Comparison of ENCODE assay signal across 21 mouse cellular contexts in the genomic region with DNA sequence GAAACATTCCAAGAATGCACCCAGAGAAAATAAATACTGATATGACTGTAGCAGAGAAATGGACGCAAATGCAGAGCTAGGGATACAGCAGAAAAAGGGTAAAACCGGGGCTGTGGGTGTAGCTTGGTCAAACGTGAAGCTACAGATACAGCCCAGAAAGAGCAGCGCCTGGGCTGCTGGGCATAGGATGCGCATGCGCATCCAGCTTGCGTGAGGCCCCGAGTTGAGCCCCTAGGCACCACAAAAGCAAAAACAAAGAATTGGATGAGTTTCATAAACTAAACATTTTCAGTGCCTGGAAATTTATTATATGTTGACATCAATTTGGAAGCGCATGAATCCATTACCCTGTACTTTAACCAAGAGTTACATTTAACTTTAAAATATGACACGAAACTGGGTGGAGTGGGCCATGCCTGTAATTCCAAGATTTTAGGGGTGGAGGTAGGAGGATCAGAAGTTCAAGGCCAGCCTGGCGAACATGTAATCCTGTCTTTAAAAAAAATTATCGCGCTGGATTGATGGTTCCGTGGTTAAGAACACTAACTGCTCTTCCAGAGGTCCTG. TPM values are rescaled to one million over a fixed set of nuclear protein-coding genes. Genes with fewer than 3 reads are reported as not detected.
DNase-seq lines count a peak whose midpoint lies in the region; ATAC-seq lines count a peak whose summit lies in the region.
"Had no signal": no experiment of that assay in that cellular context is flagged by ENCODE, and none has a peak within 500 bp of the region (broad histone marks: within the 10 kb centered on the region; RNA-seq: fewer than 3 reads in every experiment).

No protein-coding gene starts in this region.

- no peaks in the 10 kb centered on the region for H3K27me3 ChIP-seq in heart, embryonic 14.5 days (ENCODE audit: control insufficient read depth, insufficient read depth, low read length)
- no peaks in the 10 kb centered on the region for H3K27me3 ChIP-seq in kidney, embryonic 16.5 days (ENCODE audit: insufficient read depth, low read length)
- H3K27me3 ChIP-seq: hindbrain, embryonic 15.5 days; neural tube, embryonic 15.5 days had no signal

- H3K27ac ChIP-seq in heart, embryonic 14.5 days (replicated peaks in 1 of 2; ENCODE audit: control insufficient read depth in 1 of 2, insufficient read depth in 1 of 2, low read depth in 2 of 2, low read length in 2 of 2), result no peak overlapping the region
- H3K27ac ChIP-seq in kidney, embryonic 16.5 days (ENCODE audit: low read length), result no peak overlapping the region
- H3K27ac ChIP-seq: hindbrain, embryonic 15.5 days; left cerebral cortex, adult 2 months; neural tube, embryonic 15.5 days had no signal

- H3K4me1 ChIP-seq in heart, embryonic 14.5 days (ENCODE audit: control insufficient read depth in 2 of 2, insufficient read depth in 2 of 2, low read length in 2 of 2), result peaks cover 3 to 8% of the 10 kb centered on the region in 2 experiments; a peak in 3 of 4 replicates
- no peaks in the 10 kb centered on the region for H3K4me1 ChIP-seq in kidney, embryonic 16.5 days (ENCODE audit: insufficient read depth, low read length)
- H3K4me1 ChIP-seq: hindbrain, embryonic 15.5 days; neural tube, embryonic 15.5 days had no signal

- H3K9me3 ChIP-seq in heart, embryonic 14.5 days (ENCODE audit: control insufficient read depth, low read length), result no peaks in the 10 kb centered on the region
- no peaks in the 10 kb centered on the region for H3K9me3 ChIP-seq in kidney, embryonic 16.5 days (ENCODE audit: low read length)
- H3K9me3 ChIP-seq: hindbrain, embryonic 15.5 days; neural tube, embryonic 15.5 days had no signal

- H3K36me3 ChIP-seq in heart, embryonic 14.5 days (ENCODE audit: control insufficient read depth, insufficient read depth, low read length), result no peaks in the 10 kb centered on the region
- H3K36me3 ChIP-seq in kidney, embryonic 16.5 days (ENCODE audit: insufficient read depth, low read length), result no peaks in the 10 kb centered on the region
- H3K36me3 ChIP-seq: hindbrain, embryonic 15.5 days; neural tube, embryonic 15.5 days had no signal

- DNase-seq in heart, adult 18-20 months, result no peak
- DNase-seq in kidney, postnatal 4 days, result peak; percentile 25 to 51
- DNase-seq in lung, postnatal 10 days, result peak; percentile 38
- DNase-seq in lung, adult 18-20 months, result no peak
- no peak for DNase-seq in adrenal gland, adult 2 months
- DNase-seq: adrenal gland, postnatal 36 days; B cell, adult 2 months; cerebellum, adult 11-12 months; cerebellum, postnatal 25 days; heart, postnatal 4 days; left cerebral cortex, postnatal 4 days; thymus, adult 18-20 months; thymus, postnatal 4 days had no signal

- no peak overlapping the region for H3K4me3 ChIP-seq in heart, embryonic 14.5 days (ENCODE audit: control insufficient read depth in 1 of 2, insufficient read depth in 1 of 2, low read depth in 1 of 2, low read length in 2 of 2)
- H3K4me3 ChIP-seq in kidney, embryonic 16.5 days (ENCODE audit: low read length), result no peak overlapping the region
- H3K4me3 ChIP-seq: hindbrain, embryonic 15.5 days; left cerebral cortex, adult 2 months; neural tube, embryonic 15.5 days had no signal

- H3K9ac ChIP-seq in heart, embryonic 14.5 days (ENCODE audit: low read length), result no peak overlapping the region
- no peak overlapping the region for H3K9ac ChIP-seq in kidney, embryonic 16.5 days (replicated peaks; ENCODE audit: low read length)
- H3K9ac ChIP-seq: hindbrain, embryonic 15.5 days; neural tube, embryonic 15.5 days had no signal

- peak overlapping the region; percentile 44; the same call in 1 of the 2 replicates for H3K4me2 ChIP-seq in heart, embryonic 14.5 days (ENCODE audit: low read length)
- H3K4me2 ChIP-seq in kidney, embryonic 16.5 days (replicated peaks; ENCODE audit: low read depth, low read length), result no peak overlapping the region
- H3K4me2 ChIP-seq: hindbrain, embryonic 15.5 days; liver, embryonic 11.5 days; neural tube, embryonic 15.5 days had no signal

- no peak for ATAC-seq in heart, embryonic 14.5 days (ENCODE audit: insufficient number of reproducible peaks, insufficient read depth, low FRiP score, low read depth)
- no peak for ATAC-seq in kidney, embryonic 16.5 days (ENCODE audit: low FRiP score, low TSS enrichment)
- ATAC-seq: forebrain, embryonic 14.5 days; midbrain, embryonic 16.5 days had no signal

- 83% methylated on average over 14 of the region's 14 CpGs for WGBS in heart, embryonic 14.5 days
- 77% methylated on average over 14 of the region's 14 CpGs for WGBS in kidney, embryonic 16.5 days

RNA-seq across cellular contexts. Expression of a gene that starts 19.4 kb away (rescaled TPM):
- 14.6 and 14.9 TPM in 2 replicates for polyA plus RNA-seq in heart, embryonic 14.5 days (2014; fragmentation: Nextera tagmentation; extraction: Ambion mirVana)
- total RNA-seq in heart, adult 18-20 months (2021), result 10 to 100 TPM; 41.7 to 43.2 TPM
- 15.1 and 15.8 TPM in 2 replicates for polyA plus RNA-seq in kidney, embryonic 16.5 days (2015; fragmentation: Nextera tagmentation; extraction: Ambion mirVana)
- 10 to 100 TPM; 43.4 to 51.4 TPM for total RNA-seq in adrenal gland, adult 2 months (2021)
- polyA plus RNA-seq in adrenal gland, adult 2 months (2012; rRNA removed), result 16.6 and 17.8 TPM in 2 replicates

Comparison
In these comparisons a context has a peak if more than half of its experiments do, and no peak if none do; other contexts are left out.
1. DNase-seq: peak in kidney, postnatal 4 days (2 of 2) and lung, postnatal 10 days (single experiment); none in heart, adult 18-20 months (0 of 2), lung, adult 18-20 months (0 of 2) and adrenal gland, adult 2 months (single experiment).